Mouse (Mus musculus): ENCODE measurements around the gene Zfp30. TPM values are rescaled to one million over a fixed set of nuclear protein-coding genes. Genes with fewer than 3 reads are reported as not detected.

Gene Zfp30
- polyA plus RNA-seq, 1 experiment from 2014 or later, result 8.3 TPM

MicroRNAs encoded within 50 kb of the gene (microRNA counts, 519-probe panel; counts per million panel counts)
- not detected for microRNA mmu-miR-1964

Small RNAs within 50 kb of the gene (microRNA-seq; reads per million reads assigned to microRNA genes)
- 3.2 reads per million, percentile 12 among the genes with 10 or more reads in this experiment for gene Mir1964

Other genes with a start within 250 kb of the Zfp30 start
- gene Catsperg2, start 57.0 kb upstream of the Zfp30 start, polyA plus RNA-seq (2014; fragmentation: Nextera tagmentation; extraction: Ambion mirVana), result not detected in 2 replicates
- gene Zfp84, start 15.4 kb upstream of the Zfp30 start, polyA plus RNA-seq (2014; fragmentation: Nextera tagmentation; extraction: Ambion mirVana), result 9.1 and 14.3 TPM in 2 replicates
- 4.9 and 12.3 TPM in 2 replicates for gene Zfp790, start 32.1 kb downstream of the Zfp30 start, polyA plus RNA-seq (2014; fragmentation: Nextera tagmentation; extraction: Ambion mirVana)
- gene Zfp940, start 69.7 kb downstream of the Zfp30 start, polyA plus RNA-seq (2014; fragmentation: Nextera tagmentation; extraction: Ambion mirVana), result 4.7 and 7.6 TPM in 2 replicates
- 7.2 and 9.1 TPM in 2 replicates for gene Zfp420, start 76.0 kb downstream of the Zfp30 start, polyA plus RNA-seq (2014; fragmentation: Nextera tagmentation; extraction: Ambion mirVana)
- gene Zfp27, start 122.6 kb downstream of the Zfp30 start, polyA plus RNA-seq (2014; fragmentation: Nextera tagmentation; extraction: Ambion mirVana), result 8.7 and 13.0 TPM in 2 replicates
- 5.7 and 7.2 TPM in 2 replicates for gene Zfp383, start 124.2 kb downstream of the Zfp30 start, polyA plus RNA-seq (2014; fragmentation: Nextera tagmentation; extraction: Ambion mirVana)
- 7.2 and 11.0 TPM in 2 replicates for gene Zfp74, start 170.1 kb downstream of the Zfp30 start, polyA plus RNA-seq (2014; fragmentation: Nextera tagmentation; extraction: Ambion mirVana)
- 13.4 and 26.6 TPM in 2 replicates for gene Zfp568, start 200.0 kb downstream of the Zfp30 start, polyA plus RNA-seq (2014; fragmentation: Nextera tagmentation; extraction: Ambion mirVana)

Data from kidney, embryonic 14.5 days (tissue).